Mouse (Mus musculus) liver, embryonic 16.5 days (tissue): ENCODE results near the gene Kcnd3. TPM values are rescaled to one million over a fixed set of nuclear protein-coding genes. Genes with fewer than 3 reads are reported as not detected.

ENCODE experiments used
- ATAC-seq: fragments of 200-750 bp; cut with Nextera tagmentation; 2 replicates; pipeline ENCODE4 v1.8.0; 2017; ENCODE audit warnings: low read depth, mild to moderate bottlenecking, moderate number of reproducible peaks, moderate library complexity
- H3K27ac ChIP-seq: fragments of 300-500 bp; sonication (generic); 2 replicates; pipeline ENCODE4 v1.5.1; 2014; ENCODE audit warnings: mild to moderate bottlenecking, low read length
- H3K27me3 ChIP-seq: fragments of 300-500 bp; sonication (generic); 2 replicates; pipeline ENCODE4 v1.6.1; 2014; ENCODE audit warnings: low read depth, low read length, mixed read lengths; ENCODE audit not compliant: control insufficient read depth, insufficient read depth
- H3K36me3 ChIP-seq: fragments of 300-500 bp; sonication (generic); 2 replicates; pipeline ENCODE4 v1.6.1; 2014; ENCODE audit warnings: mild to moderate bottlenecking; ENCODE audit not compliant: control insufficient read depth, insufficient read depth
- H3K4me1 ChIP-seq: fragments of 300-500 bp; sonication (generic); 2 replicates; pipeline ENCODE4 v1.6.1; 2014; ENCODE audit warnings: low read depth, low read length, mixed read lengths; ENCODE audit not compliant: control insufficient read depth
- H3K4me2 ChIP-seq: fragments of 300-500 bp; sonication (generic); 2 replicates; pipeline ENCODE4 v1.6.1; 2014; ENCODE audit warnings: low read depth, low read length, mixed read lengths
- H3K4me3 ChIP-seq: fragments of 300-500 bp; sonication (generic); 2 replicates; pipeline ENCODE4 v1.5.1; 2014; ENCODE audit warnings: low read depth, mild to moderate bottlenecking, low read length
- H3K9ac ChIP-seq: fragments of 300-500 bp; sonication (generic); 2 replicates; pipeline ENCODE4 v1.6.1; 2014; ENCODE audit warnings: low read depth, low read length
- H3K9me3 ChIP-seq: fragments of 300-500 bp; sonication (generic); replicated peaks from 2 replicates; pipeline ENCODE4 v1.6.1; 2016; ENCODE audit warnings: low read length; ENCODE audit not compliant: control insufficient read depth
- WGBS: fragments of 180-500 bp; shearing (Covaris S2); extraction: QIAGEN DNeasy Blood & Tissue Kit; methylation state at CpG from one replicate; pipeline ENCODE4 v1.1.7; 2014; ENCODE audit not compliant: insufficient replicate concordance; 5-methylcytosine and 5-hydroxymethylcytosine counted together
- polyA plus RNA-seq: library from polyadenylated mRNA; unstranded; fragments of >200 nt; fragmentation: Nextera tagmentation; extraction: Ambion mirVana; gene quantifications from 2 replicates; pipeline ENCODE4 v1.2.1, GENCODE M21; 2015

The Kcnd3 gene
- polyA plus RNA-seq, 1 experiment from 2014 or later, result 0.05 TPM

DNA sequence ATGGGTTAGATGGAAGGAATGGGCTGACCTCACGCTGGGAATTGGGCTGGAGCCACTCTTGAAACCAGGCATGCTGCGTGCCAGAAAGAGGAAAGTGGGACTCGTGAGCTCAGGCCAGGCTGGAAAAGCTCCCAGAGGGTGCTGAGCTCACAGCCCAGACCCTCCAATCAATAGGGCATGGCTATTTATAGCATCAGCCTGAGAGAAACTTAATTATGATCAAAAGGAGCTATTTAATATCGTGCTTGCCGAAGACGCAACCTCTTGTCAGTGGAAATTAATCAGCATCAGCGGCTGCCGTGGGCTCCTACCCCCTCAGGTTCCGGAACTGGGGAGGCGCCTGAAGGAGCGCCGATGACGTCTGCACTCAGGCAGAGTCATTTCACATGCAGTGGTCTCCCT is 31.5 kb downstream of the Kcnd3 start:
- no peak overlapping the region for H3K4me2 ChIP-seq
- H3K9ac ChIP-seq, result no peak overlapping the region
- H3K27me3 ChIP-seq, result no peaks in the 10 kb centered on the region
- no peaks in the 10 kb centered on the region for H3K4me1 ChIP-seq
- 60% methylated on average over 13 of the region's 13 CpGs for WGBS
- no peak for ATAC-seq
- H3K27ac ChIP-seq, result no peak overlapping the region
- no peak overlapping the region for H3K4me3 ChIP-seq
- H3K9me3 ChIP-seq, result no peaks in the 10 kb centered on the region
- H3K36me3 ChIP-seq, result no peaks in the 10 kb centered on the region

DNA sequence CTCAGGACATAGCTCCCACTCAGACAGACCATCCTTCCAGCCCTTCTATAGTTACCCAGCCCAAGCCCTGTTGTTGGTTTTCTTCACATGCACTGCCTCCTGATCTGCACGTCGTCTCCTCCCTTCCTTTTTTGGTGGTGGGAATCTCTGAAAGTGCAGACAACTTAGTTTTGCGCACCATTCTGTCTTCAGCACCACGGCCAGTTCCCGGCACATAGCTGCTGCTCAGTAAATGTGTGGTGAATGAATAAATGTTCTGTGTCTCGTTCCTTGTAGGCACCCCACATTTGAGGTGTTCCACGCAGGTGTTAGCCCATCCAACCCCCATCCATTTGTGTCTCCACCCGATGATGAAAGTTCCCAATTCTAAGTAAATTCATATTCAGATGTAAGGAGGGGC is 35.0 kb downstream of the Kcnd3 start:
- H3K9ac ChIP-seq, result no peak overlapping the region
- H3K27me3 ChIP-seq, result no peaks in the 10 kb centered on the region
- no peak overlapping the region for H3K4me2 ChIP-seq
- H3K36me3 ChIP-seq, result no peaks in the 10 kb centered on the region
- H3K4me1 ChIP-seq, result no peaks in the 10 kb centered on the region
- WGBS, result 26% methylated on average over 8 of the region's 8 CpGs
- no peak for ATAC-seq
- no peak overlapping the region for H3K27ac ChIP-seq
- H3K9me3 ChIP-seq, result no peaks in the 10 kb centered on the region
- no peak overlapping the region for H3K4me3 ChIP-seq

DNA sequence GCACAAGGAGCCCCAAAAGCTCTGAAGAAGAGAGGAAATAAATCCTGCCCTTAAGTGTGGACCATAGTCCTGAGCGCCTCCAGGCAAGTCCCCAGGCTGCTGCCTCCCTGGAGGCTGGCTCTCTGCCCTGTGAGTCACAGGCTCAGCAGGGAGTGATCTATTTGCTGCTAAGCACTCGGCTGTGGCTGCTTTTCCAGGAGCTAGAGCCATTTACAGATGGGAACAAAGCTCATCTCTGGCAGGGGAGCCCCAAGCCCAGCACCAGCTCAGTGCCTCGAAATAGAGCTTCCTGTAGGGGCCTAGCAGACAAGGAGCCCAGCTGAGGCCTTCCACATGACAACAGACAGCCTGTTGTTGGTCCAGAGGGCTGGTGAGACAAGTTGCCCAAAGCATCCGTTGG is 37.5 kb downstream of the Kcnd3 start:
- Histone ChIP-seq H3K36me3 (no peaks in the 10 kb centered on the region), H3K4me2 (no peak overlapping the region), H3K9ac (no peak overlapping the region), H3K4me3 (no peak overlapping the region), H3K9me3 (no peaks in the 10 kb centered on the region), H3K4me1 (no peaks in the 10 kb centered on the region), H3K27ac (no peak overlapping the region), H3K27me3 (no peaks in the 10 kb centered on the region)
- ATAC-seq, result no peak
- 23% methylated on average over 4 of the region's 4 CpGs for WGBS

DNA sequence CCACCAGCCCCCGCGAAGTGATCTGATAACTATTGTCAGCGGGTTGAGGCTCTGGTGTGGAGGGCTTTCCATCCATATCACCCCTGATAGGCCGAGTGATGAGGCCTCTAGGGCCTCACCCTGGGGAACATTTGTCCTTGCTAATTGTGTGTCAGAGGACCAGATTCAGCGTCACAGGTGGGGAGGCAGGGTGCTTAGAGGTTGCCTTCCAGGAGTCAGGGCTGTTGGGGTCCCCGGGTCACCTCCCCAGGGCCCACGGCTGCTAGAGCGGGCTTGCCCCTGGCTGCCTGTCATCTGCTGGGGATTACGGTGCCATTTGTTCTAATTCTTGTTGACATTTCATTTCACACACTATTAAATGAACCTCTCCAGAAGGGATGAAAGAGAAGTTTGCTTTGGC is 42.8 kb downstream of the Kcnd3 start:
- Histone ChIP-seq H3K36me3 (no peaks in the 10 kb centered on the region), H3K4me1 (no peaks in the 10 kb centered on the region), H3K4me3 (no peak overlapping the region), H3K4me2 (no peak overlapping the region), H3K9me3 (no peaks in the 10 kb centered on the region), H3K27me3 (no peaks in the 10 kb centered on the region), H3K27ac (no peak overlapping the region), H3K9ac (no peak overlapping the region)
- WGBS, result 40% methylated on average over 9 of the region's 9 CpGs
- ATAC-seq, result no peak

DNA sequence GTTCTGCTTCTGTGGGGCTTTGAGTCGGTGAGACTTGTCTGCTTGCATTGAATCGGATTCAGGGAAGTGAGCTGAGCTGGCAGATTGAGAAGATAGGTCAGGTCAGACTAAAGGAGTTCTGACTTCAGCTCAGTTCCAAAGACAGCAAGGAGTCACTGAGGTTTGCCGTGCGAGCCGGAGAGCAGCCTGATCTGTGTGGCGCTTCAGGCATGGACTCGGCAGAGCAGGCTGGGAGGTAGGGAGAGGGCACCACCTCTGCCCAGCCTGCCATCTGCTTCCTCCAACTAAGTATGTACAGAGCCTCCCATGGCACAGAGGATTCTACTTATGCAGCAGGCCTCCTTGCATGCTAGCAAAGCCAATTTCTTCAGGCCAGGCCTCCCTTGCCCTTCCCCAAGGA is 44.1 kb downstream of the Kcnd3 start:
- no peak overlapping the region for H3K9ac ChIP-seq
- no peaks in the 10 kb centered on the region for H3K4me1 ChIP-seq
- no peak for ATAC-seq
- WGBS, result 70% methylated on average over 7 of the region's 7 CpGs
- H3K4me3 ChIP-seq, result no peak overlapping the region
- no peaks in the 10 kb centered on the region for H3K9me3 ChIP-seq
- H3K36me3 ChIP-seq, result no peaks in the 10 kb centered on the region
- no peak overlapping the region for H3K27ac ChIP-seq
- H3K27me3 ChIP-seq, result no peaks in the 10 kb centered on the region
- H3K4me2 ChIP-seq, result no peak overlapping the region

DNA sequence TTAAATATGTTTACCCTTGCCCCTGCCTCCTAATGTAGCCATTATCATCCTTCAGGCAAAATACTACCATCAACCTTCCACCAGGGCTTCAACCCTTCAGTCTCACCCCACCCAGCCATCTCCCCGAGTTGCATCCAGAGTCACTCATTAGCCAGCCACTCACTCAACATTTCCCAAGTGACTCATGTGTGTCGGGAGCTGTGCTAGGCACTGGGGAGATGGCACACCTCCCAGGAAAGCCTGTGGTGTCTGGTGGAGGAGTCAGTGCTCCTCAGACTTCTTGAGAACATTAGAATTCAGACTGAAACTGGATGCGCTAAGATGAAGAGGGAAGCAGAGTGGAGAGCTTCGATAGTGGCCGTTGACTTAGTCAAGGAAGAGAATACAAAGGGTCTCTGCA is 44.8 kb downstream of the Kcnd3 start:
- no peak for ATAC-seq
- Histone ChIP-seq H3K27ac (no peak overlapping the region), H3K36me3 (no peaks in the 10 kb centered on the region), H3K4me2 (no peak overlapping the region), H3K9ac (no peak overlapping the region), H3K4me3 (no peak overlapping the region), H3K27me3 (no peaks in the 10 kb centered on the region), H3K9me3 (no peaks in the 10 kb centered on the region), H3K4me1 (no peaks in the 10 kb centered on the region)
- 65% methylated on average over 5 of the region's 5 CpGs for WGBS

DNA sequence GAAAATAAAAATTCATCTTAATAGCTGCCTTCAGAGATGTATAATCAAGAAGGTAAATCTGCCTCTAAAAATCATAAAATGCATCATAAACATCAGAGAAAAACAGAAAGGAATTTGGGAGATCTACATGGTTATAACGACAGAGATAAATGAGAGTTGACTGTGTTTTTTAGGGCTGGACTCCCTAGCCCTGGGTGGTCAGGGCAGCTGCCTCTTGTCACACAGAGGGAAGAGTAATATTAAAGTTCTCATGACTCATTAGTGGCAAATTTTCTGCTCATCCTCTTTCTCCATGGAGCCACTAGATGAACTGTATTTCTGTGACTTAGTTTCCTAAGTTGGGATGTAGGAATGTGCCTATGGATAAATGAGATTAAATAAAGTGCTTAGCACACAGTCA is 48.9 kb downstream of the Kcnd3 start:
- WGBS, result 43% methylated on average over 1 of the region's 1 CpGs
- H3K4me2 ChIP-seq, result no peak overlapping the region
- H3K4me3 ChIP-seq, result no peak overlapping the region
- H3K9ac ChIP-seq, result no peak overlapping the region
- no peaks in the 10 kb centered on the region for H3K9me3 ChIP-seq
- no peaks in the 10 kb centered on the region for H3K36me3 ChIP-seq
- no peaks in the 10 kb centered on the region for H3K4me1 ChIP-seq
- no peak for ATAC-seq
- H3K27me3 ChIP-seq, result no peaks in the 10 kb centered on the region
- no peak overlapping the region for H3K27ac ChIP-seq

DNA sequence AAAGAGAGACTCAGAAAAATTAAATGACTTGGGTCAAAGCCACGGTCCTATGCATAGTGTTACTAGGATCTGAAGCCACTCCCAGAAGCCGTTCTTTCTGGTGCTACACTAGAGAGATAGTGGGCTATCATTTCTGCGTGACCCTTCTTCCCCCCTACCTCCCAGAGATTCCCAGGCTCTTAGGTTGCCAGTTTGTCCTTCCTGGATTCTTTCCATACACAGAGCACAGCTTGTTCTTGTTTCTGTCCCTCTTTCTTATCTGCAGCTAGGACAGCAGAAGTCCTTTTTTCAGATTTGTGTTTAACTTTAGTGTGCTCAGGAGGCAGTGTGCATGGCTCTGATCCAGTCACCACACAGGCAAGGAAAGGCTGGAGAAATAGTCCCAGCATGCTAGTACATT is 52.1 kb downstream of the Kcnd3 start:
- WGBS, result 48% methylated on average over 3 of the region's 3 CpGs

DNA sequence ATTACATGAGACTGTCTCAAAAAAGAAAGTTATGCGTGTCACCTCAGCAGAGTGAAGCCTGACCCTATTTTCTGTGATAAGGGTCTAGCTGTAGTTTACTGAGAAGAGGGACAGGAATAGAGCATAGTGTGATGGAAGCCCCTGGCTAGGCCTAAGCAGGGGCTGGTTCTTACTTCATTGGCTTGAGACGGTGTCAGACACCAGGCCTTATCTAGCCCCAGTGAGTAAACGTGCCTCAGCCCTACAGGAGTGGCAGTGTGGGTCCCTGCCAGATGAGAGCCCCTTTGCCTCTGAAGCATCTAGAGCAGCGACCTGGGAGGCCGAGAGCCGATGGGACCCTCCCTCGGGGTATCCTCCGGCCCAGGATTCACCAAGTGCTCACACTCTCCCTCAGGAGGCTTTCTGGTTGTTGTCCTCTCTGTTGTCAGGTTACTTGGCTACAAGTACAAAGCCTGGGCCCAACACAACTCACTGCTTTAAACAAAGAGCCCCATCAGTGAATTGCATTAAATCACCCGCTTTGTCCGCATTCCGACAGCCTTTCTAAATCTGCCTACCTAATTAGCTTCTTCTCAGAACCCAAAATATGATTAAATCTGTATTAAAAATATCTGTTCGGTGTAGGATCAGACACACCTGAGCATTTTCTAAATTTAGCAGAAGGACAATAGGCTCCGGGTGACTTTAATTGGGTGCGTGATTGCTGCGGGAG is 53.2 kb downstream of the Kcnd3 start:
- H3K9me3 ChIP-seq, result no peaks in the 10 kb centered on the region
- H3K4me3 ChIP-seq, result no peak overlapping the region
- no peak overlapping the region for H3K4me2 ChIP-seq
- H3K4me1 ChIP-seq, result no peaks in the 10 kb centered on the region
- H3K27ac ChIP-seq, result no peak overlapping the region
- no peak for ATAC-seq
- H3K27me3 ChIP-seq, result no peaks in the 10 kb centered on the region
- H3K36me3 ChIP-seq, result no peaks in the 10 kb centered on the region
- no peak overlapping the region for H3K9ac ChIP-seq
- 63% methylated on average over 15 of the region's 15 CpGs for WGBS

More for the DNA sequence above, 52.1 kb downstream of the Kcnd3 start:
- no peak for ATAC-seq
- Histone ChIP-seq H3K27ac (no peak overlapping the region), H3K4me1 (no peaks in the 10 kb centered on the region), H3K4me3 (no peak overlapping the region), H3K27me3 (no peaks in the 10 kb centered on the region), H3K36me3 (no peaks in the 10 kb centered on the region), H3K9ac (no peak overlapping the region), H3K9me3 (no peaks in the 10 kb centered on the region), H3K4me2 (no peak overlapping the region)
